Mouse (Mus musculus): ENCODE data around the gene Ttc27.

The Ttc27 gene

DNA sequence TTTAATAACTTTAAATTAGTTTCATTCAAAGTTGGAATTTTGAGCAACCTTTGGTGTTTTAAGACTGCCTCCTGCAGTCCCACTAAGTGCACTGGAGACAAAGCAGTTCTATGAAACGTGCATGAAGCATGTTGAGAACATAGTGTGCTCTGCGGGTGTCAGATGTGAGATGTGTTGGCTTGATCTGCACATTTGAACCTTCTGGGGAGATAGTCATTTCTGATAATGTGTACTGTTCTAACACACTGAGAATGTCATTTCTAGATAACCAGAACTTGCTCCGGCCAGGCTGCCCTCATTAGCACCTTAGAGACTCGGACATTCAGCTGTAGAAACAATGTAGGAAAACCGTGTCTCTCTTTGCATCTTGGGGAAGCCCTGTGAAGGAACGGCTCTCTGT, 126.0 kb downstream of the Ttc27 start:
- DNase-seq = no peak

DNA sequence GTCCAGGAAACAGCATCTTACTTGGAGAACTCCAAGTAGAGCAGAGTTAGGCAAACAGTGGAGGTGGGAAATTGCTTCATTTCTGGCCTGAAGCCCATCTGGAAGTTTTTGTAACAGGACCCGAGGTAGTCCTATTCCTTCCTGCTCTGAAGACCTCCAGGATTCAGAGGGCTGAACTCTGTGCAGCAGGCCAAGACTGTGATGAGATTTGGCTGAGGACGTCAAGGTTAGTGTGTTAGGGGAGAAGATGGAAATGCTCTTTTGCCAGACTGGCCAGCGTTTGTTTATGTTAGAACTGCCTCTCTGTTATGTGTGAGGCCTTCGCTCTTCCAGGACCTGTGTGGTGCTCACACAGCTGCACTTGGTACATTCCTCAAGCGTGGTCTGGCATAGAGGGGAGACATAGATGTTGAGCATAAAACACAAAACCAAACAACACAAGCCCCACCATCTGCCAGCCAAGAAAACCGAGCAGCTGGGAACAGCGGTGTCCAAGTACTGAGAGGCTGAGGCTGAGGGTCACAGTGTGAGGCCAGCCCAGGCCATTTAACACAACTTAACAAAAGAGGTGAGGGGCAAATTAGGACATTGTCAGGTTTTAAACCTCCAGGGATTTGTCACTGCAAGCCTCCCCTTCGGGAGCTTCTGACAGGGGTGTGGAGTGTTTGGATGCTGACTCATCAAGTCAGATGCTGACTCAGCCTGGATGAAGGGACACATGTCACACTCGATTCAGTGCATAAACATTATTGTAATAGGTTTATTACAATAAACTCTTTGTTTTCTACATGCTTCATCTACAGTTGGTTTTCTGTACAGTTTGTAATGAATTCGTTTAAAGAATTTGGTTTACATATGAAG, 128.7 kb downstream of the Ttc27 start:
- peak; percentile 43 for DNase-seq

DNA sequence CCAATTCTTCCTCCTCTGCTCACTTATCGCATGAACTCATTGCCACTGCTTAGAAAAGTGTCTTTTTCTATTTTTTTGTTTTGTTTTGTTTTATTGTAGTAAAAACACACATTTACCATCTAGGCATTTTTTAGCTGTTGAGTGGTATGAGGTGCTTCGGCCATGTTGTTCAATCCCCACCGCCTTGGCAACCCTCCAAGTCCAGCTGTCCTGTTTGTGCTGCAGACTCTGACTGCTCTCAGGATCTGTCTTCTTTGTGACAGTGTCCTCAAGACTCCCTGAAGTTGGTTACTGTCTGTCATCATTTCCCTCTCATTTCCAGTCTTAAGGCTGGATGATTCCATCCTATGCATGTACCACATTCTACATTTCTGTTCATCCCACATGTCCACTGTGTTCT, 132.7 kb downstream of the Ttc27 start:
- no peak for DNase-seq

DNA sequence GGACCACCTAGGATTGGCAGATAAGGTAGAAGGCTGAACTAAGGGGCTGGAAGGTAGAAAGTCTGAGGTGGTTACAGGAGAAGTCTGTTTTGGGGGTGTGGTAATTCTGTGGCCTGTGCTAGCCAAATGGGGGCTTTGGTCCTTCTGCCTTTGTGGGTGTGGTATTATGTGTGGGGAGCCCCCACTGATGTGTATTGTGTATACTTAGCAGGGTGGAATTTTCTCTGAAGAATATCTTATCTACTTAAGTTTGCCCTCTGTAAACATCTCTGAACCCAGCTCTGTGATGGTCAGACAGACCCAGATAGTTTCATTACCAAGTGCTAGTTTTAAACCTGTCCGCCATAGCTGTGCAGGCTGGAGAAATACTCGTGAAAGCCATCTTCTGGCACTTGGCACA, 141.8 kb downstream of the Ttc27 start:
- DNase-seq = no peak

DNA sequence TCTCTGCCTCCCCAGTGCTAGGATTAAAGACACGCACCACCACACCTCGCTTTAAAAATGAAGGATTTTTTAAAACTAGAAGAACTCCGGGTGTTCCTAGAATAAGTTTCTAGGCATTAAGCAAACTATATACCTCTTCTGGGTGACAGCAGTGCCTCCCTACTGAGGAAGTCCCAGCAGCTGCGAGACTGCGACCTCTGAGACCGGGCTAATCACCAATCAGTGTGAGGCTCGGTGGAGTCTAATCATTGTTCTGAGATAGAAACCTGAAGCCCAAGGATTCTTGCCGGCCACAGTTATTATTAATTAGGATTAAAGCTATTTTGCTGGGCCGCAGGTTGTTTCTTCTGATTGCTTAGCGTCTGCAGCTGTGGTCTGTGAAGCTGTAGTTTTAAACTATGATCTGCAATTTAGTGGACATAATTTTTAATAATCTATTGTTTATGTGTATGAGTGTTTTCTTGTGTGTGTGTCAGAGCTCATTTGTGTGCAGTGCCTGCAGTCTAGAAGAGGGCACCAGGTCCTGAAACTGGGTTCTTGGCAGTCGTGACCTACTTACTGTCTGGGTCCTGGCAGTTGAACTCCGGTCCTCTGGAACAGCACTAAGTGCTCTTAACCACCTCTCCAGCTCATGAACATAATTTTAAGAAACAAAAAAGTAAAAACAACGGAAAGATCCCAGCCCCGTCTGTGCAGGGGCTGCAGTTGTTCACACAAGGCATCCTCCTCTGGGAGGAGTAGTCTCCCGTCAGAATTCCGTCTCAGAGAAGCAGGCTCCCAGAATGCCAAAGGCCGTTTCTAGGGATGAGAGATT, 142.9 kb downstream of the Ttc27 start:
- no peak for DNase-seq

DNA sequence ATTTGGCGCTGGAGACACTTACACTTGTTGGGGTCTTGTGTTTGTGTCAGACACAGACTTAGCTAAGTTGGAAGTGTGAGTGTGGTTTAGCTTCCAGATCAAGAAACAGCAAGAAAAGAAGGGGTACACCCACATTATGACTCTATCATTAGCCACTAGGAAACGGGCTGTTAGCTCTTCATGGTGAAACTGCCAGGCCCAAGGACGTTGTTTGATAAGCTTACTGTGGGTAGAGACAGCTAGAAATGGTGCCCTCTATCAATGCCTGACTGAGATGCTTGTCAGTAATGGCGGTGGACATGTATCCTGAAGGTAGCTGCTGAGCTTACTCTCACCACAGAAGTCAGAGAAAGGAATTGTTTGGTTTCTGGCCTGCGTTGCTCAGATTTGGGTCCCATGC, 146.3 kb downstream of the Ttc27 start:
- no peak for DNase-seq

DNA sequence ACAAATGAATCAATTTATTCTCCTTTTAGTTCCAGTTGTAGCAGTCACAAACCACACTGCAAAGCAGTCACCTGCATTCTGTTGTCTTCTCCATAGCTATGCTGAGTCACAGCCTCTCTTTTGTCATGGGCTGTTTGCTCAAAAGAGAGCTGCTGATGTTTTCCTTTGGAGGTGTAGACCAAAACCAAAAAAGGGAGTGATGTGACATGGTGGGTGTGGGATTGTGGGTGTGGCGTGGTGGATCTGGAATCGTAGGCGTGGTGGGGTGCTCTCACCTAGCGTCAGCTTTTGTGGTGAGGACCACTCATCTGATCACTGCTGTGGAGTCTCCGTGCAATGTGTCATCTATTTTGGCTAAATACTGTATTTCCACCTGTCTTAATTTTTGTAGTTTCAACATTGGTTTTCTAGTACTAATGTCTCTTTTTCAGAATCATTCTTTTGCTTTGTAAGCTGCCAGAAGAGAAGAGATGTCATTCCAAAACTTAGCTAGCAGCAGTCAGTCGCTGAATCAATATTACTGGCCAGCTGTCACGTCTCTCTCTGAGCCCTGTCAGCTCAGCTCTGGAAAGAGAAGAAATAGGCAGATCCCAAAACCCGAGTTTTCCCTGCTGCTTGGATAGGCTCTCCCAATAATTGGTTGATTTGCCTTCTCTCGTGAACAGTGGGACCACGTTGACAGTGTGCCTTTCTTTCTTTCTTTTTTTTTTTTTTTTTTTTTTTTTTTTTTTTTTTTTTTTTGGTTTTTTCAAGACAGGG, 147.4 kb downstream of the Ttc27 start:
- no peak for DNase-seq

DNA sequence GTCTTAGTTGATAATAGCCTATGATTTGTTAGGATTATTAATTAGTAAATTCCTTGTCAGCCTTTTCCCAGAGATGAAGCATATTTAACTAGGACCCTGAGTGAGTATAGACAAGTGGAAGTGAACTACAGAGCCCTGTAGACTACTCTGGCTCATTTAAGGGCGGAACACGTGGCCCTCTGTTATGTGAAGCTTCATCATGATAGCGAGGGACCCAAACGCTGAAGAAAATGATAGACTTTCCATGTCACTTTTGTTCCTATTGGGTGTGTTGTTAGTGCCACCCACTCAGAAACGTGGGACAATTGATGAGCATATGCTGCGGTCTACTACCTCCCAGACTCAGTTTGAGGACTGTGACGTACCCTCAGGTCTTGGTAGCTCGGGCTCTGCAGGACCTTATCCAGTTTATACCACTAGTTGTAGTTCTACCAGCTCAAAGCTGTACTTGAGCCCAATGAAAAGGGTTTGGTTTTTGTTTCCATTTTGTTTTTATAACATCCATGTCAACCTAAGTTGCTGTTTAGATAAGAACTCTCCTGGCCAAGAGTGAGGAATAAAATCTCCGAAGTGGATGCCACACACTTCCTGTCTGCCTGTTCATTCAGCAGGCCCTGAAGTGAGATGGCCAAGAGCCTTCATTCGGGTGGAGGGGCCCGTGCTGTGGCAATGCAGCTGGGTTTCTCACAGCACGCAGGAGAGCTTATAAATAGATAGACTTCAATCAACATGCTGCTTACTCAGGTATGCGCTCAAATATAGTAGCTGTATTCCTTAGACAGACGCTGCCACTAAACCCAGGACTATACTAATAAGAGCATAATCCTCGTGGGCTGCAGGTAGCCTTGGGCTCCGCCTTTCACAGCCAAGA, 148.4 kb downstream of the Ttc27 start:
- DNase-seq = no peak

DNA sequence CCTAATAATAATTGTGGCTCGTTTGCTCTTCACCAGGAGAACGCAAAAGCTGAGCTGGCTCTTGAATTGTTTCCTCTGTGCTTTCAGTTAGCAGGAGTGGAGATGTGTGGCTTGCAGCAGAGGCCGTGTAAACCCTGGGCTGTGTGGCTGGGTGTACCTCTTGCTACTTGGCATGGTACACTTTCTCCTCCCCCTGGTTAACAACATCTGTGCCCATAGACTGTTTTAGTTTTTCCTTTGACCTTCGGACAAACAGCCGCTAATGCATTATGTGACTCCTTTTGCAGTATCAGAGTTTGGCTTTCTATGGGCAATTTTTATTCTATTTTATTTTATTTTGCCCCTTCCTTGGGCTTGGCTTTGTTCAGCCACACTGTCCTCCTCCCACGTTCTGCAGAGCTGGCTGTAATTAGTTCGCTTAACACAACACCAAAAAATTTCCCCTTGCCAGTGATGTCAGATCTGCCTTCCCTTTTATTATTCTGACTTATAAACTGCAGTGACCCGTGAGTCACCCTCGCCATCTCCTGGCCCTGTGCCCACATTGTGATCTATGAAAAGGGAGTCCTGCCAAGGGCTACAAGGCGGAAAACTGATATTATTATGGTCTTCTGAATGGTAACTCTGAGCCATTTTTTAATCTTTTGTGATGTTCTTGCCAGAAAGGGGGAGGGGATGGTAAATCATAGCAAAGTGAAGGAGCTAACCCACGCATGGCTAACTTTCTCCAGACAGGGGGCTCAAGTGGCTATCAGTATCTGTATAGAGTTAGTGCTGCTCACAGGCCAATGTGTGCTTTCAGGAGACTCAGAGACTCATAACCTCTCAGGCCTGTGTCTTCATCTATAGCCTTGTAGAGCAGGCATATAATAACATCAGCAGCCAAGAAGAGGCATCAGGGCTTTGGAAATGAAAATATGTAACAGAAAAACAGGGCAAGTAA, 149.3 kb downstream of the Ttc27 start:
- DNase-seq = peak; percentile 86

DNA sequence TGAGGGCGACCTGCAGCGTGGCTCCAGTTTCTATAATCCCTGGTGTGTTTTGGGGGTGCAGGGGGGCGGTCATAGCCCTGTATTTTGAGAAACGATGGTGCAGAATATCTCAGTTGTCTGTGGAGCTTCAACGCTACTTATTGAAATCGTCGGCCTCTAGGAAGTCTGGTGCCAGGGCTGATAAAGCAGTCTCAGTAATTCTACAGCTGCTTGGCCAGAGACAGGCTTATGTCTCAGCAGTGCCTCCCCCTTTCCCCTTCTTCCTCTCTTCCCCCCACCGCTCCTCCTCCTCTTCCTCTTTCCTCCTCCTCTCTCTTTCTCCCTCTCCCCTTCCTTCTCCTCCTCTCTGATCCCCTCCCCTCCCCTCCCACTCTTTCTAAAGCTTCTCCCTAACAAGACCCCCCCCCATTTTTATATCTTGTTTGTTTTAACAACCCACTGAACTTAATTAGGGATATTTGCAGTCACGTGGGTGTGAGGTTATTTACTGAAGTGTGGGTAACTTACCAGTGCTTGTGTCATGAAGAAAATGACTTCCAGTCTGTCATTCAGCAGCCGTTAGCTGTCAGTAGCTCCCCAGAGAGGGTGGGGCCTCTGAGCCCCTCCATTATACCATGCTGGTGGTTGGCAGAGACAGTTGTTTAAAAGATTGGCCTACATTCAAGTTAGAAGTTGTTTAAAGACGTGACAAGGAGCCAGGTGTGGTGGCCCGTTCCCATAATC, 150.8 kb downstream of the Ttc27 start:
- no peak for DNase-seq

DNA sequence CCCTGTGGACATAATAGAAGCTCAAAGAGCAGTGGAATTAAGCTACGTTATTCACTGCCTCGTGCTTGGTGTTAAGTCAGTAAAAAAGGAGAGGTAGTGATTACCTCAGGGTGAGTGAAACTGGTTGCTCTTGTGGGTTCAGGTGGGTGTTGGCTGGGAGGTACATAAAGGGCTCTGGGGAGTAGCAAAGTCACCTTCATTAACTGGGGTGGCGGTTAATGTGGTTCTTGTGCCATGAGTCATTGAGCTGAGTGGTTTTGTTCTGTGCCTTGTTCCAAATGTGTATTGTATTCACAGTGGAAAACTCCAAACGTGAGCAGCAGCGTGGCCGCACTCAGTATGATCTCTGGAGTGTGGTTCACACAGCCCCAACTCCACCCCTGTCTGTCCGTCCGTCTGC, 152.0 kb downstream of the Ttc27 start:
- DNase-seq = no peak

DNA sequence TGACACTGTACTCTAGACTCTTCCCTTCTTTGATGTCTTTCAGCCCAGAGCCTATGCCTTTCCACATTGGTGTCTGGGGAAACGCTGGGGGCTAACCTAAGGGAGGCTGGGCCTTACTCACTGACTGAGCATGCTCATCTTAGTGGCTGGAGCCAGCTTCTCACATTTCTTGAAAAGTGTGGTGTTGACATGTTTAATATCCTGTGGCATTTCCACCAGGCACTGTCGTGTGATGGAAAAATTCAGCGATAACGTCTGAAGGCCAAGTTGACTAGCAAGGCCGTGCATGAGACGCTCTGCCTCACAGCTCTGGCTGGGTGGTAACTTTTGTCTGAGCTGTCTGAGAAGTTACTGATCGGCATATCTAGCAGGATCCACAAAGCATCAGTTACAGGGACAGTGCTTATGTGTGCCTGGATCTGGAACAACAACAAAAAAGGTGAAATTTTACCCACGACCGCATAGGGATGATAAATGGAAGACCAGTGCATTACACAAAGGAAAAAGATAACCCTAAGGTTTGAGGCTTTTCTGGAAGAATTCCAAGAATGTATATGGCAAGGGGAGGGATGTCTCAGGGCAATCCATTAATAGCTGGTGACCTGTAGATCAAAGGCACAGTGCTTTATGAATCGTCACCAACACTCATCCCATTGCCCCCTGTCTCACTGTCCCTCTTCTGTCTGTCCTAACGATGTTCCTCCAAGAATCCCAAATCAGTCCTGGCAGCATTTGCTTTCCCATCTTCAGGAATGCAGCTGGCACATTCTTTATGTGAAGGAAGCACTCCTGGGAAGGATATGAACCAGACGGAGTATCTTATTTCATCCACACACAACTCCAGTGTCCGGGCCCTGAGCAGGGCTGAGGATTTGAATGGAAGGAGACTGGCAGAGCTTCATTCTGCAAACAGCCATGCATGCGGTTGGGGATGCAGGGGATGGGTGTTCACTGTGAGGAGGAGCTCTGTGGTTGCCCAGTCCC, 152.9 kb downstream of the Ttc27 start:
- no peak for DNase-seq

DNA sequence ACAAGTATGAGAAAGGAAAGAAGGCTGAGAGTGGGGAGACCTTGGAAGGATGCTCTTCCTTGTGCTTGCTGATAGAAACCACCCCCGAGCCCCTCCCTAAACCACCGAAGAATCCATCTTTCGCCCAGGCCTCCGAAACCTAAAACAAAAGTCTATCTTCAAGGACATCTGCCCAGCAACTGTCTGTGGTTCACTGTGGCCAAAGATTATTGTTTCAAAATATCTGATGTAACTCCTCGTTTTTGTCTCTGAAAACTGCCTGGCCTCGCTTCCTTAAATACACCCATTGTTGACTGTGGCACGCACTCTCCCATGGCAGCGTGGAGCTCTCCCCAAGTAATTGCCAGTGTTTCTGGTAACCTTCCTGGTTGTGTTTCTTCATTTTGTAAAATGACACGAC, 155.0 kb downstream of the Ttc27 start:
- no peak for DNase-seq

DNA sequence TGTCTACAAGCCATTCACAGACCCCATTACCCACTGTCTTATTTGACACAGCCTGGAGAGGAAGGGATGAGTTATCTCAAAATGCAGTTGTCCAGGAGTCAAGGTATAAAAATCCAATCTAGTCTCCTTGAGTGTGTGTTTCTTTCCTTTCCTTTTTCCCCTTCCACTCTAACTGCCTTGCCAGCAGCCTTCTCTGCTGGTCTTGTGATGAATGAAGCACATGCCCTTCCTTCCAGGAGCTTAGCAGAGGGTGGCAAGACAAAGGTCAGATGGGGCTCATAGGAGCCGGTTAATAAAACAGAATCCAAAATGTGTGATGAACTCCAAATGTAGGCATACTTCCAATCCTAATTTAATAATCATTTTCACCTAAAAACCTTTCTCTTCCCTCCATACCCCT, 156.2 kb downstream of the Ttc27 start:
- peak; percentile 63 for DNase-seq

DNA sequence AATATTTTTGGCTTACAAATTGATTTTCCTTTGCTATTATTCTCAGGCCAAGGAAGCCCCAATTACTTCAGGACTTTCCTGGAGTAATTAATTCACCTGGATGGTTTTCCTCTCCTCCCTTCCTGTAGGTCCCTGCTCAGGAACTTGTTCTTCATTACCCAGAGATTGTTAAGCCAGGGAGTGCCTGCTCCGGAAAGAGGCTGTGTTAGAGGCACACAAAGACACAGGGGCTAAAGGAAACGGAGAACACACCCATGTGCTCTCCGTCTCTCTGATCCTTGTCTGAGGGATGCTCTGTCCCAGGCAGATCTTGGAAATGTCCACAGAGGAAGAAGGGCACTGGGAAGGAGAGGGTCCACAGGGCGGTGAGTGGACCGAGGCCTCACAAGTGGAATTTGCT, 158.2 kb downstream of the Ttc27 start:
- DNase-seq = peak; percentile 32

DNA sequence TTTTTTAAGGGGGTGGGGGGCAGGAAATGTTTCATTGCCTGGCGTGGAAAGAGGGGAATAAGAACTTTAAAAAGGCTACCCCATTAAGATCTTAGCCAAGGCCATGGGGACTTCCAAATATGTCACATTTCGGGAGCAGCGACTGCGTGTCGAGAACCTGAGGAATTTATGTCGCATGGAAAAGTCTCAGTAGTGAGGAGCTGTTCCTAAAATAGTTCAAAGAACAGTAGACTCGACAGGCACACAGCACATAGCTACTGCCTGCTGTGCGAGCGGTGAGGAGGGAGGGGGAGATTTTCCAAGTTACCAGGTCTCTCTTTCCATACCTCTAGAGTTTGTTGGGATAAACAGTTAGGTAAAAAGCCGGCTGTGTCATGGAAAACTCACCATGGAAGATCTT, 159.4 kb downstream of the Ttc27 start:
- no peak for DNase-seq

DNA sequence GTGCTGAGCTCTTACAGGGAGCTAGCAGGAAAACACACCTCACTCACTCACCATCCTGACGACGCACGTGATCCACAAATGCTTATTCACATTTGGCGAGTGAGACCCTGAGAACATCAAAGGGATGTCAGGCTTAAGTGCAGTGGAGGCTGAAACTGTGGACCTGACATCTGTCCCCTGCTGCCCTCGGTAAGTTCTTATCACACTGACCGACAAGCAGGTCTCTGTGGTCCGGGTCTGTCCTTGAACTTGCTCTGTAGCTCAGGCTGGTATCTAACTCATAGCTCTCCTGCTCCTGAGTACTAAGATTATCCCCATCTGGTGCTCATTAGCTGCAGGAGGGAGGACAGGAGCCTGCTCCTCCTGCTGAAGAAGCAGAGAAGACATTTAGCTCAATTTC, 162.2 kb downstream of the Ttc27 start:
- DNase-seq = no peak

DNA sequence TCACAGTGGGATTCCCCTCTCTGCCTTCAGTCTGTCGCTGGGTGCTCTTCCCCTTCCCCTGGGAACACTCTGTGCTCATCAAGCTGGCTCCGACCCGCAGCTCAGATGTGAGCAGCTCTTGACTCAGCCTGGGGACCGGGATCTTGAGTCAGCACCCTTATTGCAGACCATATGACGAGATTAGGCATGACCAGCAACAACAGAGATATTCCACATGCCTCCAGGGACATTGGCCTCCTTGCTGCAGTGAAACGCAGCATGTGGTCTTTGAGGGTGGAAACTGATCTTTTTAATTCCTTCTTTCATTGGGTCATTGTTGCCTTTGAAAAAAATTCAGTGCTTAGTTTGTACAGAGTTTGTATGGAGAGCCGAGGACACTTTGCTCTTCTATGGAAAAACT, 169.5 kb downstream of the Ttc27 start:
- DNase-seq = no peak

DNA sequence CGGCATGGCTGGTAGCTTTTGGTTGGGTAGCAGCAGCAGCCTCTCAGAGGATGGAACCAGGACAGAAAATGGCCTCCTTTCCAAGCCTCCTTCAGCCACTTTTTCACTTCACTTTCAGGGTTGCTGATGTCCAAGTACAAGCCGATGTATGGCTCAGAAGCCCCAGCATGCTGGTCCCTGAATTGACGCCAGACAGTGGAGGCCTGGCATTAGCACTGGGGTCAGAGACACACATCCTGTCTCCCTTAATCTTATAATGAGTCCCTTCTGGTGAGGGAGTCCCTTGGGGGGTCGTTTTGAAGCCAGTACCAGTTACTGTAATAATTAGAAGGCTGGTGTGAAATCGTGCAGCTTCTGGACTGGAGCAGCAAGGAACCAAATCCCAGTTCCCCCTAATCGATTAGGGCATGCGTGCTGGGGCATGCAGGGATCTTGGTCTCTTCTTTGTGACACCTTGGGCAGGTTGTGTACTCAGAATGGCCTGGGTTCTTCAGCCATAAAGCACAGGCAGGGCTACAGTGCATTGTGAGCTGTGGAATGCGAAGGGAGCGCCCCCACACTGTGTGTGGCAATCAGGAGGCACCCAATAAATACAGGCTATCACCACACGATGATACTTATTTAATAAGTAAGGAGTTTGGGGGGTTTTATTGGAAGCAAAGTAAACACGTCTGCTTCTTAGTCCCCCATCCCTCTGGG, 171.5 kb downstream of the Ttc27 start:
- DNase-seq = no peak

All from kidney, adult 9 months (tissue).